Mouse (Mus musculus): ENCODE measurements at regions not wholly inside any gene's neighbourhood (a gene's known extent, or its start where the extent isn't known, plus 50 kb on each side); places are given as distances from the start of the nearest gene placed in this dataset.
A peak's percentile ranks its signal among the peaks of the same experiment; 100 is the strongest.

- no peak for DNase-seq (ENCODE audit: low spot score in 2 of 2)
- intact Hi-C loops (cut with DNase I), result no loop called here
Observed at GRCm38 (mm10) chr10:37404933-37405332, 266.2 kb upstream of the Marcks start.

- intact Hi-C loops (cut with DNase I), result no loop called here
- DNase-seq (ENCODE audit: low spot score in 2 of 2), result no peak
Observed at GRCm38 (mm10) chr10:37404407-37404806, 265.7 kb upstream of the Marcks start.

GRCm38 (mm10) chr10:37402376-37402775 is 263.7 kb upstream of the Marcks start:
- no peak for DNase-seq (ENCODE audit: low spot score in 2 of 2)
- intact Hi-C loops (cut with DNase I), result no loop called here

- intact Hi-C loops (cut with DNase I), result no loop called here
- DNase-seq (ENCODE audit: low spot score in 2 of 2), result no peak
Observed at GRCm38 (mm10) chr10:37400991-37401390, 262.3 kb upstream of the Marcks start.

- intact Hi-C loops (cut with DNase I), result no loop called here
- no peak for DNase-seq (ENCODE audit: low spot score in 2 of 2)
Observed at GRCm38 (mm10) chr10:37400379-37400778, 261.7 kb upstream of the Marcks start.

GRCm38 (mm10) chr10:37397271-37397991 is 258.7 kb upstream of the Marcks start:
- DNase-seq (ENCODE audit: low spot score in 2 of 2), result peak; percentile 19 to 23
- intact Hi-C loops (cut with DNase I), result loop anchor here (5.0 kb wide), 1 partner anchor 260 kb away; the partner anchor contains the start of gene Marcks

GRCm38 (mm10) chr10:37390011-37390410 is 251.3 kb upstream of the Marcks start:
- intact Hi-C loops (cut with DNase I), result no loop called here

GRCm38 (mm10) chr10:37386216-37386615 is 247.5 kb upstream of the Marcks start:
- intact Hi-C loops (cut with DNase I), result no loop called here
- DNase-seq (ENCODE audit: low spot score in 2 of 2), result no peak

More at GRCm38 (mm10) chr10:37390011-37390410, 251.3 kb upstream of the Marcks start:
- DNase-seq (ENCODE audit: low spot score in 2 of 2), result no peak

GRCm38 (mm10) chr10:37380024-37380423 is 241.3 kb upstream of the Marcks start:
- intact Hi-C loops (cut with DNase I), result no loop called here
- no peak for DNase-seq (ENCODE audit: low spot score in 2 of 2)

GRCm38 (mm10) chr10:37378002-37378702 is 239.4 kb upstream of the Marcks start:
- no peak for DNase-seq (ENCODE audit: low spot score in 2 of 2)
- intact Hi-C loops (cut with DNase I), result no loop called here

GRCm38 (mm10) chr10:37377258-37378001 is 238.7 kb upstream of the Marcks start:
- no peak for DNase-seq (ENCODE audit: low spot score in 2 of 2)
- intact Hi-C loops (cut with DNase I), result no loop called here

- intact Hi-C loops (cut with DNase I), result no loop called here
- DNase-seq (ENCODE audit: low spot score in 2 of 2), result no peak
Observed at GRCm38 (mm10) chr10:37376172-37376571, 237.5 kb upstream of the Marcks start.

- intact Hi-C loops (cut with DNase I), result no loop called here
- no peak for DNase-seq (ENCODE audit: low spot score in 2 of 2)
Observed at GRCm38 (mm10) chr10:37375648-37376047, 236.9 kb upstream of the Marcks start.

GRCm38 (mm10) chr10:37368997-37369679 is 230.4 kb upstream of the Marcks start:
- intact Hi-C loops (cut with DNase I), result no loop called here
- no peak for DNase-seq (ENCODE audit: low spot score in 2 of 2)

GRCm38 (mm10) chr10:37367796-37368195 is 229.1 kb upstream of the Marcks start:
- intact Hi-C loops (cut with DNase I), result no loop called here
- no peak for DNase-seq (ENCODE audit: low spot score in 2 of 2)

- intact Hi-C loops (cut with DNase I), result no loop called here
- DNase-seq (ENCODE audit: low spot score in 2 of 2), result no peak
Observed at GRCm38 (mm10) chr10:37364506-37364905, 225.8 kb upstream of the Marcks start.

GRCm38 (mm10) chr10:37360985-37361384 is 222.3 kb upstream of the Marcks start:
- intact Hi-C loops (cut with DNase I), result no loop called here
- DNase-seq (ENCODE audit: low spot score in 2 of 2), result no peak

GRCm38 (mm10) chr10:37358900-37359299 is 220.2 kb upstream of the Marcks start:
- DNase-seq (ENCODE audit: low spot score in 2 of 2), result no peak
- intact Hi-C loops (cut with DNase I), result no loop called here

- DNase-seq (ENCODE audit: low spot score in 2 of 2), result no peak
- intact Hi-C loops (cut with DNase I), result no loop called here
Observed at GRCm38 (mm10) chr10:37358334-37358733, 219.6 kb upstream of the Marcks start.

Measured in left cerebral cortex, postnatal 36 days (tissue).